Mouse (Mus musculus) neural tube, embryonic 11.5 days (tissue): ENCODE results near the gene Olfr610. TPM values are rescaled to one million over a fixed set of nuclear protein-coding genes. Genes with fewer than 3 reads are reported as not detected.
"Not testable (repeated sequence)": the region's sequence is repeated elsewhere in the genome, so short reads cannot be mapped to it uniquely, and the experiment has no call there.

Experiments used
- ATAC-seq: fragments of 200-750 bp; cut with Nextera tagmentation; 2 replicates; pipeline ENCODE4 v1.8.0; 2017; ENCODE audit warnings: moderate number of reproducible peaks, mild to moderate bottlenecking, moderate TSS enrichment, moderate library complexity; ENCODE audit not compliant: insufficient read depth, low FRiP score, low TSS enrichment
- DNase-seq: peaks from one replicate; pipeline ENCODE4 v3.0.0-alpha.2; 2015; ENCODE audit warnings: low spot score
- H3K27ac ChIP-seq: fragments of 300-500 bp; sonication (generic); 2 replicates; pipeline ENCODE4 v1.5.1; 2014; ENCODE audit warnings: low read depth, mild to moderate bottlenecking, low read length
- H3K27me3 ChIP-seq: fragments of 300-500 bp; sonication (generic); 2 replicates; pipeline ENCODE4 v1.6.1; 2014; ENCODE audit warnings: mild to moderate bottlenecking, low read length, mixed read lengths; ENCODE audit not compliant: control insufficient read depth, insufficient read depth
- H3K36me3 ChIP-seq: fragments of 300-500 bp; sonication (generic); 2 replicates; pipeline ENCODE4 v1.6.1; 2014; ENCODE audit warnings: mild to moderate bottlenecking, low read length, moderate library complexity, mixed read lengths; ENCODE audit not compliant: control insufficient read depth, insufficient read depth
- H3K4me1 ChIP-seq: fragments of 300-500 bp; sonication (generic); 2 replicates; pipeline ENCODE4 v1.6.1; 2014; ENCODE audit warnings: low read length, mixed read lengths; ENCODE audit not compliant: control insufficient read depth, insufficient read depth
- H3K4me2 ChIP-seq: fragments of 300-500 bp; sonication (generic); 2 replicates; pipeline ENCODE4 v1.6.1; 2014; ENCODE audit warnings: low read depth, mild to moderate bottlenecking, moderate library complexity
- H3K4me3 ChIP-seq: fragments of 300-500 bp; sonication (generic); 2 replicates; pipeline ENCODE4 v1.5.1; 2014; ENCODE audit warnings: low read depth, low read length
- H3K9ac ChIP-seq: fragments of 300-500 bp; sonication (generic); 2 replicates; pipeline ENCODE4 v1.6.1; 2014; ENCODE audit warnings: mild to moderate bottlenecking, low read length
- H3K9me3 ChIP-seq: fragments of 300-500 bp; sonication (generic); 2 replicates; pipeline ENCODE4 v1.6.1; 2016; ENCODE audit warnings: low read length; ENCODE audit not compliant: control insufficient read depth
- WGBS: fragments of 180-500 bp; shearing (Covaris S2); extraction: QIAGEN DNeasy Blood & Tissue Kit; methylation state at CpG from one replicate; pipeline ENCODE4 v1.1.7; 2014; 5-methylcytosine and 5-hydroxymethylcytosine counted together
- polyA plus RNA-seq: library from polyadenylated mRNA; unstranded; fragments of >200 nt; fragmentation: Nextera tagmentation; extraction: Ambion mirVana; gene quantifications from 2 replicates; pipeline ENCODE4 v1.2.1, GENCODE M21; 2014

Olfr610 gene
- polyA plus RNA-seq: not detected in 2 replicates

DNA sequence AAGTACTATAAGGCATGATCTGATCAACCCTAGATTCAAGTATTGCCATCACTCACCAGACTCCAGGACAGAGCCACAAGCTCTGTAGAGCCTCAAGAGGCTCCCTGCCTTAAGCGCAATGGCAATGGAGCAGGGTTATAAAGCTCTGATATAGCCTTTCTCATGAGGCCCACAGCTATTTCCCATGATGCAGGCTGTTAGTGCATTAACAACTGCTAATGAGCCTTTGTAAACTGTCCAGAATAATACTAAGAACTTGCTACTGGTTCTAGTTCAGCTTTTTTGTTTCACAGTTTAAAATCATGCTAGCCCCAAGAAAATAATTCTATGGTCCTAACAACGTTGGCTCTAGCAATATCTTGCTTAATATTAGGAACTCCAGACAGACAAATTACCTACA is at the start of gene Olfr610:
Gene Olfr610 (minus strand): TSS at position 101 of the 400 bp plus-strand sequence.
- no peak for ATAC-seq
- Histone ChIP-seq H3K9ac (no peak within 1 kb of the TSS), H3K27me3 (no peaks in the 10 kb centered on the region)

DNA sequence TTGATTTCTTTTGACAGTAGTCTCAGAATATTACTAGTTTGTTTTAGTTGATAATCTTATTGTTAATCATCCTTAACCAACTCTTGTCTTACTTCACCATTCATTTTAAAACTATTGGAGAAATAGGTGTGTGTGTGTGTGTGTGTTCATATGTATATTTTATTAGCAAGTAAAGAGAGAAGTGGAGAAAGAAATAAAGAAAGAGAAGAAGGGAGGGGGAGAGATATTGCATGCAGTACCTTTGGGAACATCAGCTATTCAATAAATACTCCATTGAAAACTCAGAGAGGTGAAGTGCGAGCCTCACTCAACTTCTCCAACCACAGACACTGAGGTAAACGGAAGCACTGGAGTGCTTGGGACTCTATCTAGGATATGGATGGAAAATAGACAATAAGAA is 43.9 kb upstream of the Olfr610 start, which contains the start of gene Olfr615:
Gene Olfr615 (plus strand): TSS at position 301 of the 400 bp plus-strand sequence.
- H3K9me3 ChIP-seq: no peaks in the 10 kb centered on the region
- H3K27me3 ChIP-seq: no peaks in the 10 kb centered on the region
- no peak within 1 kb of the TSS for H3K27ac ChIP-seq
- H3K36me3 ChIP-seq: no peaks in the 10 kb centered on the region
- 91% methylated on average over 2 of the region's 2 CpGs for WGBS
- DNase-seq: no peak
- no peak within 1 kb of the TSS for H3K9ac ChIP-seq
- no peak within 1 kb of the TSS for H3K4me2 ChIP-seq
- H3K4me1 ChIP-seq: no peaks in the 10 kb centered on the region
- no peak for ATAC-seq
- H3K4me3 ChIP-seq: no peak within 1 kb of the TSS

More for the DNA sequence above, at the start of gene Olfr610:
- H3K27ac ChIP-seq: no peak within 1 kb of the TSS
- H3K4me1 ChIP-seq: no peaks in the 10 kb centered on the region
- no peak for DNase-seq
- no peaks in the 10 kb centered on the region for H3K36me3 ChIP-seq
- WGBS: 88% methylated on average over 2 of the region's 2 CpGs
- no peaks in the 10 kb centered on the region for H3K9me3 ChIP-seq
- H3K4me2 ChIP-seq: no peak within 1 kb of the TSS
- no peak within 1 kb of the TSS for H3K4me3 ChIP-seq

DNA sequence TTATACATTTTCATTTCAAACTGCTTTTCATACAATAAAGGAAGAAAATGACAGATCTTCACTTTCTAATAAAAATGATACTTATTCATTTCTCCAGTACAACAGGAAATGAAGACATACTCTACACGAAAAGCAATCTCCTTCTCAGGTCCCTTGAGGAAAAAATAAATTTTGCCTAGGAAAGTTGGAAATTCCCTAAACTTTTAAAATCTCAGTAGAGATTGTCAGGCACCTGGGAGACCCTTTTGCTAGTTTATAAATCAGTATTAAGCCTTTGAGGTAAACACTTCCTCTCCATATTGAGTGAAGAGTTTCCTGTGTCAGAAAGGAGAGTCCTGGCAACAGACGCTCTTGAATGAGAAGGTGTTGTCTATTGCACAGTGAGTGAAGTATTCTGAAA is 35.9 kb upstream of the Olfr610 start, which contains the start of gene Olfr613:
Gene Olfr613 (plus strand): TSS at position 301 of the 400 bp plus-strand sequence.
- Histone ChIP-seq H3K4me3 (no peak within 1 kb of the TSS), H3K27ac (no peak within 1 kb of the TSS), H3K4me2 (no peak within 1 kb of the TSS), H3K27me3 (no peaks in the 10 kb centered on the region), H3K36me3 (no peaks in the 10 kb centered on the region), H3K9ac (no peak within 1 kb of the TSS), H3K4me1 (no peaks in the 10 kb centered on the region), H3K9me3 (no peaks in the 10 kb centered on the region)
- DNase-seq: no peak
- WGBS: 87% methylated on average over 2 of the region's 2 CpGs
- no peak for ATAC-seq

DNA sequence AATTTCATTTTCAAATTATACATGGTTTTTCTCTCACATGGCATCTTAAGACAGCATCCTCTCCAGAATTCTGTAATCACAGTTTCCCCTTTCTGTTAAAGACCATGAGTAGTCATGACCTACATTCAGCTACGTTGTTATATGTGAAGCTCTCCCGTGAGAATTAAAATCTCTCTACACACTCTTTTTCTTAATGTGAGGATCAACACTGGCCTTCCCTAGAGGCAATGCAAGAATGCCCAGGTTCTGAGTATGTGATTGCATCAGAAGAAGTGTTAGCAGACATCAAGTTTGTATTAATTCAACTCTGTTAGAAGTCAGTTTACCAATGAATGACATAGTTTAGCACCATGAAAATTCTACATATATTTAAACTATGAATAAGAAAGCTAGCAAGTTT is 30.7 kb upstream of the Olfr610 start, which contains the start of gene Olfr612:
Gene Olfr612 (minus strand): TSS at position 101 of the 400 bp plus-strand sequence.
- not testable (repeated sequence) for H3K27me3 ChIP-seq, H3K36me3 ChIP-seq, H3K9ac ChIP-seq, H3K9me3 ChIP-seq, H3K27ac ChIP-seq, ATAC-seq, DNase-seq, H3K4me1 ChIP-seq, H3K4me3 ChIP-seq, H3K4me2 ChIP-seq
- 91% methylated on average over 2 of the region's 2 CpGs for WGBS

DNA sequence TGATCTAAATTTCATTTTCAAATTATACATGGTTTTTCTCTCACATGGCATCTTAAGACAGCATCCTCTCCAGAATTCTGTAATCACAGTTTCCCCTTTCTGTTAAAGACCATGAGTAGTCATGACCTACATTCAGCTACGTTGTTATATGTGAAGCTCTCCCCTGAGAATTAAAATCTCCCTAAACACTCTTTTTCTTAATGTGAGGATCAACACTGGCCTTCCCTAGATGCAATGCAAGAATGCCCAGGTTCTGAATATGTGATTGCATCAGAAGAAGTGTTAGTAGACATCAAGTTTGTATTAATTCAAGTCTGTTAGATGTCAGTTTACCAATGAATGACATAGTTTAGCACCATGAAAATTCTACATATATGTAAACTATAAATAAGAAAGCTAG is 8.8 kb upstream of the Olfr610 start, which contains the start of gene Olfr611:
Gene Olfr611 (minus strand): TSS at position 101 of the 400 bp plus-strand sequence.
- H3K4me3 ChIP-seq, H3K27ac ChIP-seq, ATAC-seq, H3K4me2 ChIP-seq, H3K9me3 ChIP-seq, H3K27me3 ChIP-seq, H3K9ac ChIP-seq, DNase-seq, H3K4me1 ChIP-seq, H3K36me3 ChIP-seq: not testable (repeated sequence)
- 70% methylated on average over 1 of the region's 1 CpGs for WGBS

DNA sequence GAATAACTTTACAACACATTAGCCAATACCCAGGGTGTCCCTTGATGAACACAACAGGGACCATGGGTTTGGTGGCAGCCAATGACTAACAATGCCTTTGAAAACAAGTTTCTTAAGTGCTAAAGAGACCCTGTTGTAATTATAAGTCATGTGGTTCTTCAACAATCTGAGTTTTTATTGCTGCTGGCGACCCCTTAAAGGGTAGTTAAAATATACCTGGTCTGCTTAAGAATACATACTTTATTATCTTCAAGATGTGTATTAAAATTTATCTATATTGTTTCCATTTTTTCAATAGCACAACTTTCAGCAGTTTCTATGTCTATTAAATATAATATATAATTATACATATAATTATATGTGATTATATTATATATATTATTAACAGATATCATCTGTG is 14.0 kb downstream of the Olfr610 start, which contains the start of gene Olfr609:
Gene Olfr609 (minus strand): TSS at position 101 of the 400 bp plus-strand sequence.
- H3K4me2 ChIP-seq: no peak within 1 kb of the TSS
- 66% methylated on average over 1 of the region's 1 CpGs for WGBS
- H3K27ac ChIP-seq: no peak within 1 kb of the TSS
- no peaks in the 10 kb centered on the region for H3K4me1 ChIP-seq
- no peak within 1 kb of the TSS for H3K4me3 ChIP-seq
- H3K36me3 ChIP-seq: no peaks in the 10 kb centered on the region
- H3K27me3 ChIP-seq: no peaks in the 10 kb centered on the region
- DNase-seq (no peak), ATAC-seq (no peak)
- H3K9ac ChIP-seq: no peak within 1 kb of the TSS
- no peaks in the 10 kb centered on the region for H3K9me3 ChIP-seq

DNA sequence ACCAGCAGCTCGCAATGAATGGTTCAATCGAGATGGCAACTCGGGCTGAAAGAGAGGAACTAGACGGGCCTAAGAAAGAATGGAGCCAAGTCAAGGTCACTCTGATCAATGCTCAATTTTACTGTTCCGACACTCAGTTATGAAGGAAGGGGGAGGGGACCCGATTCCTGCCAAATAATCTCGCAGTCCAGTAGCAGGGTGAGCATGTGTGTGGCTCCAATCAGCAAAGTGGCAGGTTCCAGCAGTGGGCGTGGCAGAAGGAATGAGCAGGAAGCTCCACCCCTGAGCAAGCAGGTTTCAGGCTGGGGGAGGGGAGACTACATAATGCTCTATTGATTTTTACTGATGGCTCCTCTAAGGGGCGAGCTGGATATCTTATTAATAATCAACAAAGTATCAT is 34.8 kb downstream of the Olfr610 start:
- 89% methylated on average over 9 of the region's 9 CpGs for WGBS
- not testable (repeated sequence) for H3K4me2 ChIP-seq, H3K4me1 ChIP-seq, H3K4me3 ChIP-seq, DNase-seq, ATAC-seq, H3K27ac ChIP-seq, H3K36me3 ChIP-seq, H3K27me3 ChIP-seq, H3K9me3 ChIP-seq, H3K9ac ChIP-seq

DNA sequence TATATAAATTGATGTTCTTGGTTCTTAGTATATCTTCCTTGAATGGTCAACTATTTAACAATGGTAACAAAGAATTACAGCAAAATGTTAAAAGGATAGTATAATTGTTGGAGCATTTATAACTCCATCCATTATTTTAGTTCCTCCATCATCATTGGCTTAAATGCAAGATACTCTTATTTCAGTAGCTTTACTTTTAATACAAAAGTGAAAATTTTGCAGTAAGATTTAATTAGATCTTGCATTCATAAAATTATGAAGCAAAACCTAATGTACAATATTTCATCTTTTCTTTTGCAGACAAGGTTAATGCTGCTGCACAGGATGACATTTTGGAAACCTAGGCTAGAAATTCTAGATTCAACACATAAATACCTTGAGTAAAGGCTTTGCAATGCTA is 42.3 kb downstream of the Olfr610 start, which contains the start of gene Olfr608:
Gene Olfr608 (plus strand): TSS at position 301 of the 400 bp plus-strand sequence.
- H3K4me1 ChIP-seq: no peaks in the 10 kb centered on the region

DNA sequence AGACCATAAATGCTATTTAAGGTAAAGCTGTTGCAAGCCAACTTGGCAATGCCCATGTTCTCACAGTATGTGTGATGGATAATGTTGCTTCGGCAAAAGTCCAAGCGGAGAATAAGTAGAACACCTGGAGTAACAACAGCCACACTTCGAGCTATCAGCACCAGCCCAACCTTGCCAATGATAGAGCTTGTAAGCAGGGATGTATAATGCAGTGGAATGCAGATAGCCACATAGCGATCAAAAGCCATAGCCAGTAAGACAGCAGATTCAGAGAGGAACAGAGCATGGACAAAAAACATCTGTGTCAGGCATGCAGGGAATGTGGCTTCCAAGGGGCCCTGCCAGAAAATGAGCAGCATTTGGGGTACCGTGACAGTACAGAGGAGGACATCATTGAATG is 51.3 kb downstream of the Olfr610 start:
- H3K27me3 ChIP-seq: no peaks in the 10 kb centered on the region
- no peak overlapping the region for H3K4me3 ChIP-seq
- H3K36me3 ChIP-seq: no peaks in the 10 kb centered on the region
- 90% methylated on average over 5 of the region's 5 CpGs for WGBS
- no peaks in the 10 kb centered on the region for H3K9me3 ChIP-seq
- no peak overlapping the region for H3K4me2 ChIP-seq
- no peak for DNase-seq
- ATAC-seq: no peak
- no peak overlapping the region for H3K9ac ChIP-seq
- H3K4me1 ChIP-seq: no peaks in the 10 kb centered on the region
- H3K27ac ChIP-seq: no peak overlapping the region

More for the DNA sequence above, 42.3 kb downstream of the Olfr610 start, which contains the start of gene Olfr608:
- ATAC-seq (no peak), DNase-seq (no peak)
- no peak within 1 kb of the TSS for H3K4me3 ChIP-seq
- H3K27ac ChIP-seq: no peak within 1 kb of the TSS
- no peaks in the 10 kb centered on the region for H3K9me3 ChIP-seq
- H3K4me2 ChIP-seq: no peak within 1 kb of the TSS
- no peak within 1 kb of the TSS for H3K9ac ChIP-seq
- H3K36me3 ChIP-seq: no peaks in the 10 kb centered on the region
- H3K27me3 ChIP-seq: no peaks in the 10 kb centered on the region
